Mouse (Mus musculus): ENCODE results near the gene Fxyd1.

The Fxyd1 gene

DNA sequence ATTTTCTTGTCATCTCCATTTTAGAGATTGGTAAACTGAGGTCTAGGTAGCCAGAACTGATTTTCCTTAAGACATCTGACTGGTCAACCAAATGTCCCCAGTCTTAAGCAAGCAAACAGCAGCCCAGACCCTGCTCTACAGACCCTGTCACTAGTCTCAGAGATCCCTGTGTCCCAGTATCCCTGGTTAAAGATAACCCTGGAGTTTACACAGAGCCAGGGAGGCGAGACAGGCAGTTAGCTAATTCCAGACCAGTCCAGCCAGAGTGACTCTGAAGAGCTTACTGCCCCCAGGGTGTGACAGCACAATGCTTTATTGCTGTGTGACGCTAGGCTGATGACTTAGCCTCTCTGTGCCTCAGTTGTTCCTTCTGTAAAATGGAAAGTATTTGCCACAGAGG, at the start of gene Fxyd1:
Fxyd1 (minus strand) TSS at position 129 of the 400 bp plus-strand sequence.
- no peak for DNase-seq (ENCODE audit: extremely low spot score, low read depth, low spot score)

DNA sequence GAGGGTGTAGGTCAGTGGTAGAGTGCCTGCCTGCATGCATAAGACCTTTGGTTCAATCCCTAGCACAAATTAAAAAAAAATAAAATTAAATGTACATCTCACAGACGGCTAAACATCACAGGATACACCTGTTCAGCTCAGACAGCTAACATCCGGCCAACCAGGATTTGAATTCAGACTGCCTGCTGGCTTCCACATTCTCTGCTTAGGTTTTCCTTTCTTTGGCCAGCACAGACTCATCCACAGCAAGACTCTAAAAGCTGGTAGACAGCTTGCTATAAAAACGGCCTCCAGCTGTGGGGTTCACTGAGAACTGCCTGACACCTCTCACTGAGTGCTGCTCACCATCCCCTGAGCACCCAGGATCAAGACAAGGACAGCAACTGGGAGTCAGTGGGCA, 49.2 kb upstream of the Fxyd1 start:
- no peak for DNase-seq (ENCODE audit: extremely low spot score, low read depth, low spot score)

DNA sequence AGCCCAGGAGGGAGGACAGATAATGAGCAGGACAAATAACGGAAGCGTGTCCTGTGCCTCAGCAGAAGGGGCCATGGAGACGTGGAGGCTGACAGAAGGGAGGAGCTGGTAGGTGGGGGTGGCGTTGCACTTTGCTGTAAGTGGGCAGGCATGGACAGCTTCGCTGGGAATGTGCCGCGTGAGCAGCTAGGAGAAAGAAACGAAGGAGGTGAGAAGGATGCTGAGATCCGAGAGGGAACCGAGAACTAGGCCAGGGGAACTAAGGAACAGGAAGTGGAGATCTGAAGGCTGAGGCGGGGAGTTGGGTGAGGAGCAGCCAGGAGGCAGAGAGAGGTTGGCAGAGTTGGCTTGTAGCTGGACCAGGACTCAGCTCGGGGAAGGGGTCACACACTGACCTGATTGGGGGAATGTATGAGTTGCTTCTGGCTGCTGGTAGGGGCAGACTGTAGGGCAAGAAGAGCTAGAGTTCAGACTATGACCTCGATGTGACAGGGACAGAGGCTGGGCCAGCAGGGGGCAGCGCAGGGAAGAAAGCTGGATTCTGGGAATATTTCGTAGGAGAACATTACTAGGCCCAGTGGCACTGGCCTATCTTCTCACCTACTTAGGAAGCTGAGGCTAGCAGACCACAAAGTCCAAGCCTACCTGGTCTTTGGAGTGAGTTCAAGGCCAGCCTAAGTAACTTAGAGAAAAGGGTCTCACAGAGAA, 48.2 kb upstream of the Fxyd1 start:
- DNase-seq (ENCODE audit: extremely low spot score, low read depth, low spot score): no peak

DNA sequence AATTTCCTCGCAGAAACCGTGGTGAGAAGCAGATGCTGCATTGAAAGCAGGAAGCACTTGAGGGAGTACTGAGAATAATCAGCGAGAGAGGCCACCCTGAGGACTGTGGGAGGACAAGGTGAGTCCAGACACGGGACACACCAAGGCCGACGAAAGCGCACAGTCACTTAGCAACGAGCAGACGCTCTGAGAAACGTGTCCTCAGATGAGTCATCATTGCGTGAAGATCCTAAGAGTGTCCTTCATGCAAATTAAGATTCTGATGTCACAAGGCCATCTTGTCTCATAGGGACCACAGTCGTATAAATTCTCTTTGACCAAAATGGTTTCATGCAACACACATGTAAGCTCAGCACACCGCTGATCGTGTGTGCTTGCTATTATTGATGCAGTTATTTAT, 43.8 kb upstream of the Fxyd1 start:
- no peak for DNase-seq (ENCODE audit: extremely low spot score, low read depth, low spot score)

DNA sequence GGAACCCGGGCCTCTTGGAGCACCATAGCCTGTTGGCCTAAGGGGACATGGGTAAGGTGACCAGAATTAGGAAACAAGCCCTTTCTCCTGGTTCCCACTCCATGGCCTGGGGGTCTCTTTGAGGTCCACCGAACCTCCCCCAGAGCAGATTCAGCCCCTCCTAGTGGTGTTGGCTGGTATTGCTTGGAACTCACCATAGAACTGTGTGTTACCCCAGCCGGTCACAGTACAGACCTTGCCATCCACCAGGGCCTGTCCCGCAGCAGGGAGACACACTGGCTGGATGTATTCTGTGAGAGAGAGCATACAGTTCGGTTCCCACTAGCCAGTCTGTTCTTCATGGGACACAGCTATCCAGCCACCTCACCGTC, 42.6 kb upstream of the Fxyd1 start:
- no peak for DNase-seq (ENCODE audit: extremely low spot score, low read depth, low spot score)

DNA sequence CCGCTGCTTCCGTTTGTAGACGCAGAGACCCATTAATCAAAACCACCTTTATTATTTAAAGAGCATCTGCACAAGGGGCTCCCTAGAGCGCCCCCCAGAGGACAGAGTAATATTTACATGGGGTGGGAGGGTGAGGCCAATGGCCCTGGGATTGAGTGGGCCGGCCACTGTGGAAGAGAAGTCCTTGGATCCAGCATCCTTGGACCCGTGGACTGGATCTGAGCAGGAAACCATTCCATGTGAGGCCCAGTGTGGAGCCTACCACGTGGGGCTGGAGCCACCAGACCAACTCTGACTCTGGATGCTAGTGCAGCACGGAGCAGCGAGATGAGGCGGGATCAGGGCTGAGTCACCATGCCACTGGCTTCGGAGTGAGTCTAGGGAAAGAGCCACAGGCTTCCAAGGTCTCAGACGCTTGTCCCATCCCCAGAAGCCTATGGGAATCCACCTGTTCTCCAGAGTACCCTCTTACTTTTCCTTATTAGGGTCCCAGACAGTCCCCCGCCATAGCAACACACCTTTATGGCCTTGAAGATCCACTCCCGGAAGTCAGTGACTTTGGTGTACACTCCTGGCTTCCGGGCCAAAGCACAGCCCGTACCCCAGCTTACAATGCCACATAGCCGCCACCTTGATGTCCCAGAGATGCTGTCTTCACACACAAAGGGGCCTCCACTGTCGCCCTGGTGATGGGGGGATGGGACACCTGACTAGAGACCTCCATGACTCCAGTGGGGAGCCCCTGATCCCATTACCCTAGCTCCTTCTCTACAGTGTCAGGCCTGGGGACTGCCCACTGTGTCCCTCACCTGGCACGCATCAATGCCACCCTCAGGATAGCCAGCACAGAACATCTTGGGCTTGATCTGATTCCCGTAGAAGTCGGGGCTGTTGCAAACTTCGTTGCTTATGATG, 42.0 kb upstream of the Fxyd1 start:
- DNase-seq (ENCODE audit: extremely low spot score, low read depth, low spot score): no peak

DNA sequence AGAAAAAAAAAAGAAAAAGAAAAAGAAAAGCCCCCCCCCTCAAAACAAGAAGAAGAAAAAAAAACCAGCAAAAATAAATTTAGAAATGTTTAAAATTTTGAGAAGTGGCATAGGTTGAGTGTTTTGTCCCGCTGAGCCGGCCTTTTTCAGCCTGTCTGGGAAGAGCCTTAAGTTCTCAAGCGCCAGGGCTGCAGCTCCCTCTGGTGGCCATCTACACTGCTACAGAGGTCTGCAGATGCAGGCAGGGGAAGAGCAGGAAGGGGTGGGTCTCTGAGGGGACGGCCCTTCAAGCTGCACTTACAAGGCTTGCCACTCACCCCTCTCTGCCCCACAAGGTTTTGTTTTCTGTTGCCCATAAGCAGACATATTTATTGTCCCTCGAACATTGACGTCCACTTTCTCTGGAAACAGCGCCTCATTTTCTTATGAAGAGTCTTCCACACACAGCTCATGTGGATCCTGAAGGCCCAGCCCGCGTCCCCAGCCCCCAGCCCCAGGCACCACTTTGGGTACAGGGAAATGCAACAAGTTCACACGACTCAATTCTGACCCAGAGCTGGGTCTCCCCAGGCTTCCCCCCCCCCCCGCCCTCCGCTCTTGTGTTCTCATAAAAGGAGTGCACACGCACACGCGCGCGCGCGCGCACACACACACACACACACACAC, 40.7 kb upstream of the Fxyd1 start:
- peak; percentile 73 for DNase-seq (ENCODE audit: extremely low spot score, low read depth, low spot score)

DNA sequence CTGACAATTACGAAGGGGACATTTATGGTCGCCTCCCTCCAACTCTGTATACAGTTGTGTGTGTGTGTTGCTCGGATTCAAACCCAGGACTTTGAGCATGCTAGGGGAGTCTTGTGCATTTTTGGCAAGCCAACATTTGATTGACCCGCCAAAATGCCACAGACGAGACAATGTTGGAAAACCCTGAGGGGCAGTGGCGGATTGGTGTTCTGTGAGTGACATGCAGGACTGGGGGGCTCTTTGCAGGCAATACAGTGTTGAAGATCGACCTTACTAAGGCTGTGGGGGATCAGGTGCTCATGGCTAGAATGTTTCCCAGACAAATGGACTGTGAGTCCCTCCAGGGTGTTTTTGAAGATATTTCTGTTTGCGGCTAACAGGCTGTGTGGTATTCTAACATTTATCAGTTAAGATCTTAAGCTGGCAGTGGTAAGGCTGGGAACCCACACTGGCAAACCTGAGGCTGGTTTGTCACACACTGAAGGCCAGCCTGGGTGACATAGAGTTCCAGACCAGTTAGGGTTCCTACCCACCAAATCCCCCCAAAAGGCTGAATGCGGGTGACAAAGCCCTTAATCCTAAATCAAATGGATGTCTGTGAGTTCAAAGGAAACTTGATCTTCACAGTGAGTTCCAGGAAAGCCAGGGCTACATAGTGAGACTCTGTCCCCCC, 40.0 kb upstream of the Fxyd1 start:
- DNase-seq (ENCODE audit: extremely low spot score, low read depth, low spot score): no peak

DNA sequence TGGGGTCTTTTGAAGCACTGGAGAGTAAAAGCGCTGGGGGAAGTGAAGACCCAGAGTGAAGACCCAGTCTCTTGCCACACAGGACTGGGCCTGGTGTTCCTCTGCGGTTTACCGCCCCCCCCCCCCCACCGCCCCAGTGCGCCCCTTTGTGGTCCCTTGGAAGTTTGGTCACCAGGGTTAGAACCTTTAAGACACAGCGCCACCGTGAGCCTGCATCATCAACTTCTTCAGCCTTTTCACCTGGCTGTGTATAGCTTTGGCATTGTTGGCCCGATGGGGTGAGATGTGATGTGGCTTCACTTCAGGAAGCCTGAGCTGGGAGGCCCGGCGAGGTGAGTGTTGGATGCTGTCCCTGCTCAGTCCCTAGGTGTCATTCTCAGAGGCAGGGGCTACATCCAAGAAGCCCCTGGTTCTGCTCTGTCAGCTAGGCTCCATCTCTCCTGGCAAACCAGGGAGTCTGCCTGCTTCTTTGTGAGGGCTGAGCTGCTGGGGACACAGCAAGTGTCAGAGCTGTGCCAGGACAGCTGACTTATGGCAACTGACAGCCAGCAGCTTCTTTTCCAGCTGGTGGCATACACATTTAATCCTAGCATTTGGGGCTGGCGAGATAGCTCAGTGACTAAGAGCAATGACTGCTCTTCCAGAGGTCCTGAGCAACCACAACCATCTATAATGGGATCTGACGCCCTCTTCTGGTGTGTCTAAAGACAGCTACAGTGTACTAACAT, 37.9 kb upstream of the Fxyd1 start:
- no peak for DNase-seq (ENCODE audit: extremely low spot score, low read depth, low spot score)

DNA sequence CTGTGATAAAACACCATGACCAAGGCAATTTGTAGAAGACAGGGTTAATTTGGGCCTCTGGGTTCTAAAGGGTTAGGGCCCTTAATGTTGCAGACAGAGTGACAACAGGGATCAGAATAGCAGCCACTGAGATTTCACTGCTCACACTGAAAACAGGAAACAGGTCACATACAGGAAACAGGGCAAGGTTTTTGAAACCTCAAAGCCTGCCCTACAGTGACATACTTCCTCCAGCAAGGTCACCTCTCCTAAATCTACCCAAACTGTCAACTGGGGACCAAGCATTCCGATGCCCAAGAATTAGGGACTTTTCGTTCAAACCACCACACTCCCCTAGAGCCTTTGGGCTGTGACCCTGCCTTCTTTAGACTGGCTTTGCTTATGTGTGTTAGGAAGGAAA, 32.7 kb upstream of the Fxyd1 start:
- DNase-seq (ENCODE audit: extremely low spot score, low read depth, low spot score): no peak

DNA sequence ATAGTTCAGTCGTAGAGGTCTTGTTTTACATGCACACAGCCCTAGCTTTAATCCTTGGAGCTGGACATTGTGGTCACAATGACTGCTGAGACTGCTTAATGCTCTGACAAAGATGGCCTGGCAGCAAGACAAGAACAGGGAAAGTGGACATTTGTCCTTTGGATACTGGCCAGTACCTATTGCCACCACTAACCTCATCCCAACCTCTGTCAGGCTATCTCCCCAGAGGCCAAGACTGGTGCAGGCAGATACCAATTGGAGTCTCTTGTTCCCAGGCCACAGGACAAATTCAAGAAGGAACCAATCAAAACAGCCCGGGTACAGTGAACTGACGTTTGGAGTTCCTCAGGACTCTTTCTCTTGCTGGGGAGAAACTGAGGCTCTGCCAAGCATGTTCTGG, 31.2 kb upstream of the Fxyd1 start:
- no peak for DNase-seq (ENCODE audit: extremely low spot score, low read depth, low spot score)

DNA sequence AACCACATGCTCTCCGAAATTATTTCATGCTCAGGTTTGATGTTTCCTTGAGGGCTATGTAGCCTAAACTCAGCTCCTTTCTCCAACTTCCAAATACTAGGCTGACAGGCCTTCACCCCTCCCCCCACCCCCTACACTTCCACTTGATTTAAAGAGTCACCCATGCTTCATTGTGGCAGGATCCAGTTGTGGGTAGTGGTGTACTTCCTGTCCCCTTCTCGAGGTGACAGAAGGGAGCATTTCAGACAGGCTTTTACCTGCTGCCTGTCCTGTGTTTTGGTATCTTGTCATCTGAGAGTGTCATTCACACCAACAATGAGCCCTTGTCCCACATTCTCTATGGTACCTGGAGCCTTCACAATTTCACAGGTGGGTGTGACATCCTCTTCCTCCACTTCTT, 30.3 kb upstream of the Fxyd1 start:
- no peak for DNase-seq (ENCODE audit: extremely low spot score, low read depth, low spot score)

DNA sequence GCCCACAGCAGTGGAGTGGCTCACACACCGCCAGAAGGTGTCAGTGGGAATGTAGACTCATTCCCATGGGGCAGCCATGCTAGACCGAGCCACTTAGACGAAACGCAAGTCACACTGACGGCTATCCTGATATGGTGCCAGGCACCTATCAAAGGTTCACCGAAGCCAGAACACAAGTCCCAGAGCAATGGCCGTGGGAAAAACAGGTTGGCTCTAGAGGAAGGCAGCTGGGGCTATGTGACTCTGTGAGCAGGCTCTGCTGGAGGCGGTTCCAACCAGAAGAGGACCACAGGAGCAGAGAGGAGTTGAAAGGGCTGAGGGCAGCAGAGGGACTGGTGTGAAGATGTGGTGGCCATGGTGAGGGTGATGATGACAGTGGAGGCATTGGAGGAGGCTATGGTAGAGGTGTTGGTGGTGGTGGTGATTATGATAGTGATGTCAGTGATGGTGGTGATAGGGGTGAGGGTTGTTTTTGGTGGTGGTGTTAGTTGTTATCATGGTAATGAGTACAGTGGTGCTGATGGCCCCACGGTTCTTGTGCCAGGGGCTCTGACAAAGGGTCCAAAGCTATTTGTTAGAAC, 29.3 kb upstream of the Fxyd1 start:
- no peak for DNase-seq (ENCODE audit: extremely low spot score, low read depth, low spot score)

DNA sequence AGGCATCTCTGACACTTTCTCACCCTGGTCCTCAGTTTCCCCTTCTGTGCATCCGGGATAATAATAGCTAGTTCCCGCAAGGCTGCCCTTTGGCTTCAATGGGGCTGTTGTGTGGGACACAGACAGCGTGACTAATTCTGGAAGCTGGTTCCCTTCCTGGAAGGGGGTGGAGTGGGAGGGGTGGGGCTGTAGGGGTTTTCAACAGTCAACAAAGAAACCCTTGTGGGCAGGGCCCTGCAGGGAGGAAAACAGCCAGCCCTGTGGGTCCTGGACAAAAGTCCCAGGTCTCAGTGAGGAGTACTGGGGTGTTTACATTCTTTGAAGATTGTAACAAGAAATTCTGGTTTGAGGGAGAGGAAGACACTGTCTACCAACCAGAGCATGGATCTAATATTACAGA, 28.2 kb upstream of the Fxyd1 start:
- no peak for DNase-seq (ENCODE audit: extremely low spot score, low read depth, low spot score)

DNA sequence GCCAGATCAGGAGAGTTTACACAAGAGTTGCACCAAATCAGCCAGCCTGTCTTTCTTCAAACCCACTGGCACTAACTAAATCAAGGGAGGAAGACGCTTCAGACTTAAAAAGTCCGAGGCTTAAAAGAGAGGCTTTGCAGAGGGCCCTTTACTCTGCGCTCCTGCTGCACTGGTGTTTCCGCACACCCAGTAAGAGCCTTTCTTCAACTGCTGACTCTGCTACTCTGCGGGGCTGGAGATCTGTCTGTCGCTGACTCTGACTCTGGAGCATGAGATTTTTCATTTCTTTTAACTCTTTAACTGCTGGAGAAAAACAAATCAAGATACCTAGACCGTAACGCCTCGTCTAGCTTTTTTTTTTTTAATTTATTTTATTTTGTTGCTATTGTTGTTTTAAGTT, 27.1 kb upstream of the Fxyd1 start:
- no peak for DNase-seq (ENCODE audit: extremely low spot score, low read depth, low spot score)

DNA sequence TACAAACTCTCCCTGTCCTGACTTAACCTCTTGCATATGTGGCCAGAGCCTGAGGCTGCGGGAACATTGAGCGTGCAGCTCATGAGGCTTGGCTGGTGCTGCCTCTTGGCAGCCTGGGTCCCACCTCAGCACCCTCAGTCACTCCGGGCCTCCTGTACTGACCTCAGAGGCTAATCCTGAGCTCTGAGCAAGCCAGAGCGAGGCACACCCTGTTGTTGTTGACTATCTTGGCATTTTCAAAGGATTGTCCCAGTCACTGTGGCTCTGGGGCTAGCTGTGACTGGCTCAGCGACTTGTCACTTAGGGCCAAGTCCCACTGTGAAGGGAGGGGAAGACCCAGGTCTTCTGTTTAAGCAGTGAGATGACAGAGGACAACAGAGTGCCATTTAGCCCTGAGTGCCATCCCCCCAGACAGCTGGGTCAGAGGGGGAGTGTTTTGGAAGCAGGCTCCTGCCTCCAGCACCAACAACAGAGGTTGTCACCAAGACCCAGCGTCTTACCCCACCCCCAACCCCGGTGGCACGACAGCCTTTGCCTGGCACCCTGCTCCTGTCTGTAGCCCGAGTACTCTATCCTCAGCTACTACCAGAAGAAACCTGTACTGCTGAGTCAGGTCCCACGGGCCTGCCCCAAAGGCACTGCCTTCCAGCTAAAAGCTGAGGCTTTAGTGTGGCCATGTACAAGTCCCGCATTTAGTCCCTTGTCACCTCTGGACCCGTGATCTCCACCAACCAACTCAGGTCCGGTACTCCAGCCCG, 26.0 kb upstream of the Fxyd1 start:
- DNase-seq (ENCODE audit: extremely low spot score, low read depth, low spot score): no peak

DNA sequence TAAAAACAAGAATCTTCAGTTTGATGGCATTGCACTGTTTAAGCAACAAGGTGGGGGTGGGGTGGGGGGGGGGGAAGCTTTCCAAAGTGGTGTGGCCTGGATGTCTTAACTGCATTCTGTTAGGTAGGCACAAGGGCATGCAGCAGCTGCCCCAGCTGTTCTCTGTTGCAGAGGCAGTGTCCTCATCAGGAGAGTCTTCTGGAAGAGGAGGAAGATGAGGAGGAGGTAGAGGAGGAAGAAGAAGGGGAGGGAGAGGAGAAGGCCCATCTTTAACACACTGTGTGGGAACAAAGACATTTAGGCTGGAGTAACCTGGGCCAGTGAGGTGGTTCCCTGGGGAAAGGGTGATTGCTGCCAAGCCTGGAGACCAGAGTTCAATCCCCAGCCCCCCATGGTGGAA, 25.1 kb upstream of the Fxyd1 start:
- no peak for DNase-seq (ENCODE audit: extremely low spot score, low read depth, low spot score)

DNA sequence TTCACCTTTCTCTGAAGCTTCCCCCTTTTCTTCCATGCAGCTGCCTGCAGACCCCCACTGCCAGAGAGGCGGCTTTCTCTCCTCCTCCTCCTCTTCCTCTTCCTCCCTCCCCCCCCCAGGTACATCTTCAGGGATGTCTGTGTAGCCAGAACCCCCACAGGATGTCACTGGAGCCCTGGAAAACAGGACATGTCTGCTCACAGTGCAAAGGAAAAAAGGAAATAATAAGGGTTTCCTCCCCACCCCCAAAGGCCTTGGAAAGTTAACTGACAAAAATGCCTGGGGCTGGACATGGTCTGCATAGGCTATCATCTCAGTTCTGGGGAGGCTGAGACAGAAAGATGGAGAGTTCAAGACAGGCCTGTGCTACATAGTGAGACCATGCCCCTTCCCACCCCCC, 24.1 kb upstream of the Fxyd1 start:
- no peak for DNase-seq (ENCODE audit: extremely low spot score, low read depth, low spot score)

DNA sequence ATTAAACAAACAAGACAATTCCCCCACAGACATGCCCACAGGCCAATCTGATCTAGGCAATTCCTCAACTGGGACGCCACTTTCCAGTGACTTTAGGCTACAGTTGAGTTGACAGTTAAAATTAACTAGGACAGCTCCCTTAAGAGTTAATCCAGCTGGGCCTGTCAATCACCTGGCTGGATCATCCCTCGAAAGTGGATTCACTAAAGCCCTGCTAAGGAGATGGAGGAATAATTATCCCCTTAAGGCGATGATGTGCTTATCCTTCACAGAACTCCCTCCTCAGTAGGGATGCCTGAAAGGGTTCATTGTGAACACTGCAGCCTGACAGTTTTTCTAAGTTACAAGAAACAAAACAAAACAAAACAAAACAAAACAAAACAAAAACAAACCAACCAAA, 23.6 kb upstream of the Fxyd1 start:
- no peak for DNase-seq (ENCODE audit: extremely low spot score, low read depth, low spot score)

DNA sequence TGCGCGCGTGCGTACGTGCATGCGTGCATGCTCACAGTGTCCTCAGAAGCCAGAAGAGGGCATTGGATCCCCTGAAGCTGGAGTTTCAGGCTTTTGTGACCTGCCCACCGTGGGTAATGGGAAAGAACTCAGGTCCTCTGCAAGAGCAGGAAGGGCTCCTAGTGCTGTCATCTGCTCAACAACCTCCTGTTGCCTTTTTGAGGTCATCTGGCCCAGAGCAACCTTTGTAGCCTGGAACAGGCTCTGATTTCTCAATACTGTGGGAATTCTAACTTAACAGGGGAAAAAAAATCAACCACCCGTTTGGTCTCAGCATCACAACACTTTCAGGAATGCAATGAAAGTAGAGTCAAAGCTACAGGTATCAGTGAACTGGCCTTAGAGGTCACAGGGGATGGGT, 22.7 kb upstream of the Fxyd1 start:
- no peak for DNase-seq (ENCODE audit: extremely low spot score, low read depth, low spot score)
